Mouse (Mus musculus): ENCODE results near the gene Mmd. TPM values are rescaled to one million over a fixed set of nuclear protein-coding genes. Genes with fewer than 3 reads are reported as not detected.

Gene Mmd
- polyA plus RNA-seq, 1 experiment from 2014 or later: 31.7 TPM

DNA sequence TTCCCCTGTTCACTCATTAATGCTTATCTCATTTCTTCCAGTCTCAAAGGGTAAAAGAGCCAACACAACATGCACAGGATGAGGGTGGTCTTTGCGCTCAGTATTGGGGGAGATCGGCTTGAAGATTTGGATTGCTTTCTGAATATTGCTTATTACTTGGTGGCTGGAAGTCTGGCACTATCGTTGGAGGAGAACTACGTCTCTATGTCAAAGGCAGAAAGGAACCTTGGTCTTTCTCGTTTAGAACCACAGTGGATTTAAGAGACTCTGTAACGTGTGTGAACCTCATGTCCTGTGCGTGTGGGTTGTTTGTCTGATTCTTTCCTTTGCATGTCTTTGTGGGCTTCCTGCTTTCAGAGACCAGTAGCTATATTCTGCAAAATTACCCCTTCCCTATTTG is 1.5 kb downstream of the Mmd start:
- no peaks in the 10 kb centered on the region for H3K9me3 ChIP-seq
- peaks cover 28% of the 10 kb centered on the region; the same call in 1 of the 2 replicates for H3K4me1 ChIP-seq
- WGBS: 54% methylated on average over 7 of the region's 7 CpGs
- no peaks in the 10 kb centered on the region for H3K36me3 ChIP-seq
- no peak for ATAC-seq (ENCODE audit: insufficient number of reproducible peaks, low FRiP score, low TSS enrichment, low read depth)
- H3K9ac ChIP-seq: no peak overlapping the region; the same call in 1 of the 2 replicates
- H3K27me3 ChIP-seq: no peaks in the 10 kb centered on the region
- H3K27ac ChIP-seq: no peak overlapping the region
- peak overlapping the region; percentile 76 for H3K4me2 ChIP-seq
- peak overlapping the region; percentile 88 for H3K4me3 ChIP-seq

DNA sequence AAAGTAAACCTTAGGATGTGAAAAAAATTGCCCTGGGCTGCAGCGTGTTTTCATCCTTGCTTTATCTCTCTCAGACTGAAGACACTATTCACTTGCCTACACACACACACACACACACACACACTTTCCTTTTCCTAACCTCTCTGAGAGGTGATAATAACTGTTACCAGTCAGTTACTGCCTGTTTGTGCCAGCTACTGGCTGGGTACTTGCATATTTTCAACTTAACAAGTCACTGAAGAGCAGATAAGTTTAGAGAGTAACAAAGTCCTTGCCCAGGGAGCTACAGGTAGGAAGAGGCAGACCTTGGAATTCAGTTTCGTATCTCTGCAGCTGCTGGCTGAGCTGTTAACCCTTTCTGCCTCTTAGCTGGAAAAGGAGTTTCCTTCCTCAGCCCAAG is 2.7 kb downstream of the Mmd start:
- Histone ChIP-seq H3K4me3 (no peak overlapping the region), H3K9ac (no peak overlapping the region), H3K27me3 (no peaks in the 10 kb centered on the region), H3K27ac (no peak overlapping the region), H3K9me3 (no peaks in the 10 kb centered on the region), H3K36me3 (0 out of 2 replicates have a peak, but pooled peaks cover 2% of the 10 kb centered on the region), H3K4me1 (peaks cover 29% of the 10 kb centered on the region; the same call in 1 of the 2 replicates), H3K4me2 (no peak overlapping the region)
- WGBS: 30% methylated on average over 2 of the region's 2 CpGs
- no peak for ATAC-seq (ENCODE audit: insufficient number of reproducible peaks, low FRiP score, low TSS enrichment, low read depth)

DNA sequence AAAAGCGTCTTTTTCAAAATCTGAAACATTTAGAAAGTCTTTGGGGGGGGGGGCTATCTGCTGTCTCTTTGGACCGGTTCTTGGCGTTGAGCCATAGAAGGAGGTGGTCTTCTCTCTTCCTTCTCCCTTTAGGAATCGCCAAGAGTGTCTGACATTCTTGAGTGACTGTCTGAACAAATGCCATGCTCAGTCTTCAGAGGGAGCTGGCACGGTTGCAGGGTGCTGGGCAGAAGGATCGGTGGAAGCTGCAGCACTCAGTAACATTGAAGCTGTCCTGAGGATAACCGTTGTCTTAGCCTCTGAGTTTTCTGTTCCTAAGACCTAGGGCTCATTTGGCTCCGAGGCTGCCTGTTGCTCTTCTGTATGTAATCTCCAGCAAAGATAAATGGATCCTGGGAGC is 3.1 kb downstream of the Mmd start:
- peaks cover 29% of the 10 kb centered on the region; the same call in 1 of the 2 replicates for H3K4me1 ChIP-seq
- no peak for ATAC-seq (ENCODE audit: insufficient number of reproducible peaks, low FRiP score, low TSS enrichment, low read depth)
- H3K9me3 ChIP-seq: no peaks in the 10 kb centered on the region
- no peaks in the 10 kb centered on the region for H3K27me3 ChIP-seq
- 69% methylated on average over 8 of the region's 8 CpGs for WGBS
- 0 out of 2 replicates have a peak, but pooled peaks cover 3% of the 10 kb centered on the region for H3K36me3 ChIP-seq
- no peak overlapping the region for H3K4me2 ChIP-seq
- H3K4me3 ChIP-seq: no peak overlapping the region
- H3K27ac ChIP-seq: no peak overlapping the region
- H3K9ac ChIP-seq: no peak overlapping the region

DNA sequence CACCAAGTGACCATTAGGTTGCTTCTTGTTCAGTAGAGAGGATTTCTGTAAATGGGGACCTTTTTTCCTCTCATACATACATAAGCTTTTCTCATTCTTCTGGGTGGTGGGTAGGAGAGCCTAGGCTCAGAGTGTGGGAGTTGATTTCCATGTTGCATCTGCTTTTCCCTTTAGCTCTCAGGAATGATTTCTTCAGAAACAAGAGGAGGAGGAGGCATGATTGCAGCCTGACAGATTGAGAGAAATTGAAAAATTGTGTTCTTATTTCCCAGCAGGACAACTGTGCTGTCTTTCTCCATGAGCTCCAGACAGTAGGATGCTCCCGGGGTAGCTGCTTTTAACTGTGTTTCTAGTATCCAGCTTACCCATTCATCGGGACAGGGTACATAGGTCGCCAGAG is 5.3 kb downstream of the Mmd start:
- no peak overlapping the region for H3K9ac ChIP-seq
- ATAC-seq (ENCODE audit: insufficient number of reproducible peaks, low FRiP score, low TSS enrichment, low read depth): no peak
- no peak overlapping the region for H3K4me2 ChIP-seq
- peaks cover 21% of the 10 kb centered on the region; the same call in 1 of the 2 replicates for H3K4me1 ChIP-seq
- H3K9me3 ChIP-seq: no peaks in the 10 kb centered on the region
- H3K27ac ChIP-seq: no peak overlapping the region
- H3K27me3 ChIP-seq: no peaks in the 10 kb centered on the region
- peaks cover 3% of the 10 kb centered on the region; the same call in 1 of the 2 replicates for H3K36me3 ChIP-seq
- 85% methylated on average over 3 of the region's 3 CpGs for WGBS
- H3K4me3 ChIP-seq: no peak overlapping the region

DNA sequence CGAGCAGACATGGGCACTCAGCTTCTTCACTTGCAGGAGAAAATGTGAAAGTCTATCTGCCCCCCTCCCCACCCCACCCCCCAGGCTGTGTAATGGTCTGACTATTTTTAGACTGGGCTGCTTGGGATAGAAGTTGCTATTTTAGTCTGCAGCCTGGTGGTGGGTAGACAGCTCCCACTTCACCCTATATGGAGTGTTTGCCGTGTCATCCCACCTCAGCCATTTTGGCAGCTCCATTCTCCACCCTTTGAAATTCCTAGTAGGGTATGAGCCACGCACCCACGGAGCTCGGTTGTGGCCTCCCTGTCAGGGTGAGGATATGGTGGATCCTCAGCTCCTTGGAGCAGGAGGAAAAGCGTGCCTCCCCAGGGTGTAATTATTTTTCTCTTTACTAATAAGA is 6.4 kb downstream of the Mmd start:
- H3K27ac ChIP-seq: no peak overlapping the region
- WGBS: 64% methylated on average over 6 of the region's 6 CpGs
- ATAC-seq (ENCODE audit: insufficient number of reproducible peaks, low FRiP score, low TSS enrichment, low read depth): peak; percentile 40; the same call in 1 of the 2 replicates

DNA sequence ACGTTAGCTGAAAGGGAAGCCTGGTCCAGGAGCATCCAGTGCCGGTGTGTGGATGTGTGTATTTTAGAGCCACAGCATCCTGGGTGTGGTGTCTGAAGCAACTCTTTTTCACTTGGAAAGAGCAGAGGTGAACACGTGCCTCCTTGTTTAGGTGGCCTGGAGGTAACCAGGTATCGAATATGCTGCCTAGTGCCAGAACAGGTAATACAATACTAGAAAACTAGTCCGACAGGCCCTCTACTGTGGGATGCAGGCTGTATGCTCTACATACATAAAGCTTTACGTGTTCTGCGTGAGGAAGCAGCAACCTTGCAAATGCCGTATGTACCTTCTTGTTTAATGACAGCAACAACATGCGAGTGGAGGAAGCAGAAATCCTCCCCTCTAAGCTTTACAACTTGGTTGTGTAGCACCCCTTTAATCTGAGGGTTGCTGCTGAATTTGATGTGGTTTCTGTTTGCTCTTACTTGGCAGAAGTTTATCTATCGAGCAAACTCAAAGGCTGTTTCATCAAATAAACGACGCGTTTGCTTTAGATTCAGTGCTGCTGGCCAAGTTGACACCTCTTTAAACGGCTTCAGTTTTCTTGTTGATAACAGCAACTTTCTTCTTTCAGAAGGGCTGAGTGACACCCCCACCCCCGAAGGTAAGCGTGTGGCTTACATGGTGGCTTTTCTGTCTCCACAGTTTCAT is 7.7 kb downstream of the Mmd start:
- 66% methylated on average over 16 of the region's 16 CpGs for WGBS
- no peak overlapping the region for H3K9ac ChIP-seq
- H3K27ac ChIP-seq: peak overlapping the region; percentile 28; the same call in 1 of the 2 replicates
- H3K9me3 ChIP-seq: no peaks in the 10 kb centered on the region
- H3K4me2 ChIP-seq: no peak overlapping the region
- peaks cover 10% of the 10 kb centered on the region; the same call in 1 of the 2 replicates for H3K4me1 ChIP-seq
- peaks cover 27% of the 10 kb centered on the region for H3K36me3 ChIP-seq
- ATAC-seq (ENCODE audit: insufficient number of reproducible peaks, low FRiP score, low TSS enrichment, low read depth): no peak
- no peak overlapping the region for H3K4me3 ChIP-seq
- no peaks in the 10 kb centered on the region for H3K27me3 ChIP-seq

More for the DNA sequence above, 6.4 kb downstream of the Mmd start:
- peaks cover 13% of the 10 kb centered on the region; the same call in 1 of the 2 replicates for H3K4me1 ChIP-seq
- H3K4me3 ChIP-seq: no peak overlapping the region
- no peaks in the 10 kb centered on the region for H3K27me3 ChIP-seq
- H3K9me3 ChIP-seq: no peaks in the 10 kb centered on the region
- no peak overlapping the region for H3K4me2 ChIP-seq
- no peak overlapping the region for H3K9ac ChIP-seq
- H3K36me3 ChIP-seq: peaks cover 14% of the 10 kb centered on the region

DNA sequence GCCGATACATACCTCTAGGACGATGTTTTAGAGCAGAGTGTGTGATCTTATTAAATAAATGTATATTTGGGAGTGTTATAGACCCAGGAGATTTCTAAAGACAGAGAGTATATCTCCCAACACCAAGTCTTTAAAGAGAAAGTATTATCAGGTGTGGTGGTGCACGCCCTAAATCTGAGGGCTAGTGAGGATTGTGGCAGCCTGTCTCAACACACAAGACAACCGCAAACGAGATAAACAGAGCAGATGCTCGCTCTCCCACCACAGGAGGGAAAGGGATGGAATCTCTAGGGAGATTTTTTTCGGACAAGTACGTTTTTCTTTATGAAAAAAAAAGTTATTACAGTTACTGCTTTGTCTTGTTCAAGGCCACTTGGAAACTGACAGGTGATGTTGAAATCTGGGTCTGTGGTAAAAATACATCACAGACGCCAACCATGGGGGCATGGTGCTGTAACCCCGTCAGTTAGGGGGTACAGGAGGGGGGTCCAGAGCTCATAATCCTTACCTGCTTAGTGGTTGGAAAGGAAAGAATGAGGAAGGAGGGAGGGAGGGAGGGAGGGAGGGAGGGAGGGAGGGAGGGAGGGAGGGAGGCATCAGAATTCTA is 9.2 kb downstream of the Mmd start:
- Histone ChIP-seq H3K4me2 (no peak overlapping the region), H3K4me3 (no peak overlapping the region), H3K36me3 (peaks cover 41% of the 10 kb centered on the region), H3K27ac (no peak overlapping the region), H3K9ac (no peak overlapping the region), H3K4me1 (0 out of 2 replicates have a peak, but pooled peaks cover 6% of the 10 kb centered on the region), H3K9me3 (no peaks in the 10 kb centered on the region), H3K27me3 (no peaks in the 10 kb centered on the region)
- no peak for ATAC-seq (ENCODE audit: insufficient number of reproducible peaks, low FRiP score, low TSS enrichment, low read depth)
- WGBS: 66% methylated on average over 10 of the region's 10 CpGs

DNA sequence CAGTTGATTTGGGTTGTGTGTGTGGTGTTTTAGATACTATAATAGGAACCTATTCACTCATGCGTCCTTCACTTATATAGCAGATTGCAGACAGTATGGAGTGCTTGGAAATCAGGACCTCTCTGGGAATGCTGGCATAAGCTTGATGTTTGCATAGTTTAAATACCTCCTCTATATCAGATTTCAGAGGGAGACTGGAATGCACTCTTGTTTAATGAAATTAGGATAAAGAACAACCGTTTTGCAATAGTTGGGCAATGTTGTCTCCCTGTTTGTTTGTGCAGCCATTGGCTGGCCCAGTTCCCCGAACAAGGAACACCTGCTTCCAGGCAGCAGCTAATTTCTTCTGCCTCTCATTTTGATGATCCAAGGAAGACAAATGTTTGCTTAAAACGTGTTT is 9.8 kb downstream of the Mmd start:
- H3K36me3 ChIP-seq: peaks cover 46% of the 10 kb centered on the region
- no peaks in the 10 kb centered on the region for H3K9me3 ChIP-seq
- H3K4me3 ChIP-seq: no peak overlapping the region
- H3K4me2 ChIP-seq: no peak overlapping the region
- no peaks in the 10 kb centered on the region for H3K27me3 ChIP-seq
- H3K4me1 ChIP-seq: 0 out of 2 replicates have a peak, but pooled peaks cover 6% of the 10 kb centered on the region
- no peak for ATAC-seq (ENCODE audit: insufficient number of reproducible peaks, low FRiP score, low TSS enrichment, low read depth)
- no peak overlapping the region for H3K9ac ChIP-seq
- 41% methylated on average over 4 of the region's 4 CpGs for WGBS
- 0 out of 2 replicates have a peak overlapping the region, but pooled peaks have one; percentile 30 for H3K27ac ChIP-seq

DNA sequence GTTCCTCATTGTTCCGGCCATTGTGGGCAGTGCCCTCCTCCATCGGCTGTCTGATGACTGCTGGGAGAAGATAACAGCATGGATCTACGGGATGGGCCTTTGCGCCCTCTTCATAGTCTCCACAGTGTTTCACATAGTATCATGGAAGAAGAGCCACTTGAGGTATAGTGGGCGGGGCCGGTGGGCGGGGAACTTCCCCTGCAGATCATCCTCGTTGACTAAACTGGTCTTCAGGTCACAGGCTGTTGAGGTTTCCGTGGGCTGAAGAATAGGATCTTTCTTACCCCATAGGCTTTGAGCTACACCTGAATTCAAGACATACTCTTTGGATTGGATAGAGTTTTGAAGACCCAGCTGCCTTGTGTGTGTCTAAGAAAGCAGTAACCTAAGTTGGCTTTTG is 10.6 kb downstream of the Mmd start:
- H3K27ac ChIP-seq: no peak overlapping the region
- WGBS: 86% methylated on average over 9 of the region's 9 CpGs

DNA sequence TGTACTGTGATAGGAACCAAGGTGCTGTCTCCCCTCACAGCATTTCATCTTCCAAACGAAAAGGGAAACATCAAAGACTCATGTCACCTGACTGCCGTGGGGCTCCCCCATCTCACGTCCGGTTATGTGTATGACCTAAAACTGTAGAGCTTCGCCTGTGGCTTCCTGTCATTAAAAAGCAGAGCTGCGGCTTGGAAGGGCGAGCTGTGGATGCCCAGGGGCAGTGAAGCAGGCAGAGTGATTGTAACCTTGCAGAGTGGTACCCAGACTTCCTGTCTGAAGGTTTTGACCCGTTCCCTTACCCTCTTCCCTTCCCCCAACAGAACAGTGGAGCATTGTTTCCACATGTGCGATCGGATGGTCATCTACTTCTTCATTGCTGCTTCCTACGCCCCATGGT is 14.9 kb downstream of the Mmd start:
- Histone ChIP-seq H3K4me1 (peaks cover 5% of the 10 kb centered on the region), H3K9ac (no peak overlapping the region), H3K36me3 (peaks cover 42% of the 10 kb centered on the region), H3K27me3 (no peaks in the 10 kb centered on the region), H3K4me3 (no peak overlapping the region), H3K9me3 (no peaks in the 10 kb centered on the region), H3K4me2 (no peak overlapping the region), H3K27ac (no peak overlapping the region)
- no peak for ATAC-seq (ENCODE audit: insufficient number of reproducible peaks, low FRiP score, low TSS enrichment, low read depth)
- WGBS: 63% methylated on average over 11 of the region's 11 CpGs

More for the DNA sequence above, 10.6 kb downstream of the Mmd start:
- Histone ChIP-seq H3K27me3 (no peaks in the 10 kb centered on the region), H3K4me3 (no peak overlapping the region), H3K36me3 (peaks cover 46% of the 10 kb centered on the region), H3K4me2 (no peak overlapping the region), H3K4me1 (0 out of 2 replicates have a peak, but pooled peaks cover 6% of the 10 kb centered on the region), H3K9me3 (no peaks in the 10 kb centered on the region), H3K9ac (no peak overlapping the region)
- ATAC-seq (ENCODE audit: insufficient number of reproducible peaks, low FRiP score, low TSS enrichment, low read depth): no peak

DNA sequence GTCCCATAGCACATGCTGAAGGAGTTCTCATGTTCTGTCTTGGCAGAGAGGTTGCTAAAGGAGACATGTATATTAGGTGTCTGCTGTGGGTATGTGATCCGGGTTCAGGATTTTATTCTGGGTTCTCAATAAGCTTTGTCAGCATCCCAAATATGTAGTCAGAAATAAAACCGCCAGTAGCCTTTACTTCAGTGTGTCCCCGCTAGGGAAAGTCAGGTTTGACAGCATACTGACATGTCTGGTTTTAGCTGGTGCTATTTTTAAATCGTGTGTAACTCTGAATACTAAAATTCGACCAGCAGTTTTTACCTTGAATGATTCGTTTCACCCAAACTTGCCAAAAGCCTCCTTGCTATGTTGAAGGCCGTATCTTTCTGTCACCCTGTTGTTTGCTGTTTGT is 16.3 kb downstream of the Mmd start:
- no peak overlapping the region for H3K4me2 ChIP-seq
- ATAC-seq (ENCODE audit: insufficient number of reproducible peaks, low FRiP score, low TSS enrichment, low read depth): no peak
- H3K36me3 ChIP-seq: peaks cover 32% of the 10 kb centered on the region
- no peak overlapping the region for H3K27ac ChIP-seq
- no peaks in the 10 kb centered on the region for H3K9me3 ChIP-seq
- peaks cover 11% of the 10 kb centered on the region for H3K4me1 ChIP-seq
- no peaks in the 10 kb centered on the region for H3K27me3 ChIP-seq
- 79% methylated on average over 7 of the region's 7 CpGs for WGBS
- no peak overlapping the region for H3K9ac ChIP-seq
- H3K4me3 ChIP-seq: no peak overlapping the region

DNA sequence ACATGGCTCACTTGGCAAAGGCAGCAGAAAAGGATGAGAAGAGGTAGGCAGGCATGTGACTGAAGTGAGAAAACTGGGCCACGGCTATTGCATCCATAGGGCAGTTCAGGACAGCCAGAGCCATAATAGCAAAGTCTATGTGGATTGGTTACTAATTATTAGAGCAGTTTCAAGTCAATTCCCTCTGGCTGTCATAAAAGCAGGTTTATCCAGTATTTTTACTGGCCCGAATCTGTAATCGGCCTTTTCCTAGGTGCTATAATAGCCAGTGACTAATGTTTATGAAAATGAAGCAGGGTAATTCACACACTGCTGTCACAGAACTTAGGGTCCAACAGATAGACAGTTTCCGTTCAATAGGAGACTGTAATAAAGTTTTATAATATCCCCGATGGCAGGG is 19.7 kb downstream of the Mmd start:
- WGBS: 51% methylated on average over 5 of the region's 5 CpGs
- peaks cover 11% of the 10 kb centered on the region for H3K36me3 ChIP-seq
- no peak for ATAC-seq (ENCODE audit: insufficient number of reproducible peaks, low FRiP score, low TSS enrichment, low read depth)
- H3K27ac ChIP-seq: no peak overlapping the region
- no peaks in the 10 kb centered on the region for H3K9me3 ChIP-seq
- no peak overlapping the region for H3K4me3 ChIP-seq
- no peak overlapping the region for H3K4me2 ChIP-seq
- H3K4me1 ChIP-seq: peaks cover 11% of the 10 kb centered on the region
- H3K9ac ChIP-seq: no peak overlapping the region
- no peaks in the 10 kb centered on the region for H3K27me3 ChIP-seq
